Mouse (Mus musculus): ENCODE measurements around the gene Tdrd12. TPM values are rescaled to one million over a fixed set of nuclear protein-coding genes. Genes with fewer than 3 reads are reported as not detected.
"Not testable (repeated sequence)": the region's sequence is repeated elsewhere in the genome, so short reads cannot be mapped to it uniquely, and the experiment has no call there.

Tdrd12 gene
- total RNA-seq, 2 experiments from 2014 or later = not detected

GRCm38 (mm10) chr7:35557577-35557976 lies 20.0 kb upstream of the Tdrd12 start:
- DNase-seq = no peak
- intact Hi-C loops (cut with DNase I; ENCODE audit: low total_unique reads) = loop anchor here (10.0 kb wide), 1 partner anchor 77 kb away; no protein-coding TSS in a partner anchor

- no peak for DNase-seq
- intact Hi-C loops (cut with DNase I; ENCODE audit: low total_unique reads) = loop anchor here (10.0 kb wide), 1 partner anchor 78 kb away; no protein-coding TSS in a partner anchor
Observed at GRCm38 (mm10) chr7:35556905-35557304, 19.4 kb upstream of the Tdrd12 start.

GRCm38 (mm10) chr7:35556205-35556603 lies 18.7 kb upstream of the Tdrd12 start, which contains the start of gene Nudt19:
TSS of gene Nudt19 (minus strand) at chr7:35556304.
- intact Hi-C loops (cut with DNase I; ENCODE audit: low total_unique reads) = loop anchor here (10.0 kb wide), 1 partner anchor 79 kb away; no protein-coding TSS in a partner anchor
- DNase-seq = no peak

DNA sequence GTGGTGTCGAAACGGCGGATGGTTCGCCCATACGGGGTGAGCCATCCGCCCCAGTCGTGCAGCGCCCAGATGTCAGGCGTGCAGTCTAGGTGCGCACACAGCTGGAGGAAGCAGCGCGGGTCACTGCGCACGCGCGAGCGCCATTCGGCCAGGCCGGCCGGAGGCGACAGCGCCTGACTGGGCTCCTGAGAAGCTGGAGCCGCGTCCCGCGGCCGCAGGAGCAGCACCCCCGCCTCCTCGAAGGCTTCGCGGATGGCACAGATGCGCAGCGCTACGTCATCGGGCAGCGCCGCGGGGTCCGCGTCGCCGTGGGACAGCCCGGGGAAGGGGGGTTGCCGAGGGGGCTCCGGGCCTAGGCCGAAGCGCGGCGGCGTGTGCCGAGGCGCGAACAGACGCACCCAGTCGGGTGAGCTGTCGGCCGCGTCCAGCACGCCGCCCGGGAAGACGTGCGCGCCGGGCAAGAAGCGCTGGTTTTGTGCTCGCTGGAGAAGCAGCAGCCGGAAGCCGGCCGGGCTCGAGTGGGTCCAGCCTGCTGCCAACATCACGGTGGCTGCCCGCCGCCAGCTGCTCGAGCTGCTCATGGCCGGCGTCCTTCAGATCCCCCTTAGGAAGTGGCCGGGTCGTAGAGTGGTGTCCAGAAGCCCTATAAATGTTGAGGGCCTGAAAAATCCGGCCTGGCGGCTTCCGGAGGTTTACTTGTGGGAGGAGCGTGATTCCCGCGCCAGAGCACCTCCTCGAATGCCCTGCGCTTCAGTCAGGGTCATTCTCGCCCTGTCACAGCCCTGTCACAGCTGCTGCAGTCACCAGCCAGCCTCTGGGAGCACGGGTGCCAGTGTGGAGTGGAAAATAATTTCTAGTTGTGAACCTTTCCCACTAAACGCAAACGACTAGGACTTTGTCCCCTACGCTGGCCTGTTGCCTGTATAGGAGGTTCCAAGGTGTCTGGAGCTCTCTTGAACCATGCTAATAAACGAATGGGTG lies 18.0 kb upstream of the Tdrd12 start:
- intact Hi-C loops (cut with DNase I; ENCODE audit: low total_unique reads) = loop anchor here (10.0 kb wide), 1 partner anchor 79 kb away; no protein-coding TSS in a partner anchor
- peak; percentile 90 for DNase-seq

- peak; percentile 12 for DNase-seq
Observed at GRCm38 (mm10) chr7:35554605-35555175, 17.1 kb upstream of the Tdrd12 start.

DNA sequence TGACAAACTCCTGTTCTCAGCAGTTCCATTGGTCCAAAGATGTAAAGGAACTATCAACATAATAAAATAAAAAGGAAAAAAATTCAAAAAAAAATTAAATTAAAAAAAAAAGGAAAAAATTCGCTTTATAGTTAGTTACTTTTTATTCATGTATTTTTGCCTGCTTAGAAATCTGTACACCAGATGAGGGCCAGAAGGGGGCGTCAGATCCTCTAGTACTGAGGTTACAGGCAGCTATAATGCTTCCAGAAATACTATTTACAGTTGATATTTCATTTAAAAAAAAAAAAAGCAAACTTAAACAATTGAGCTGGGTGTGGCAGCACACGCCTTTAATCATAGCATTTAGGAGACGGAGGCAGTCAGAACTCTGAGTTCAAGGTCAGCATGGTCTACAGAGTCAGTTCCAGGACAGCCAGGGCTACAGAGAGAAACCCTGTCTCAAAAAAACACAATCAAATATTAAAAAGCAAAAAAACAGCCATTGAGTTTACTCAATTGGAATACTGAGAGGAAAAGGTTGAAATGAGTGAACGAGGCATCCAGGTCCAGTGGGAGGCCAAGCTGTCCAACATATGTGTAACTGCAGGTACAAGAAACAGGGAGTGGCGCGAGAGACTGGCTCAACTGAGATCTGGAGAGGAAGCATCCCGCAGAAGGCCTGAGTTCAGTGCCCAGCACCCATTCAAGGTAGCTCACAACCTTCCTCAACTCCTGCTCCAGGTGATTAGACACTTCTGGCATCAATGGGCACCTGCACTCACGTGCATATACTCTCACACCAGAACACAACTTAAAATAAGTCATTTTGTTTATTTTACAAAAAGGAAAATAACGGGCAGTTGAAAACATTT lies 16.4 kb upstream of the Tdrd12 start:
- no peak for DNase-seq
- intact Hi-C loops (cut with DNase I; ENCODE audit: low total_unique reads) = loop anchor here (10.0 kb wide), 1 partner anchor 81 kb away; no protein-coding TSS in a partner anchor

More at GRCm38 (mm10) chr7:35554605-35555175, 17.1 kb upstream of the Tdrd12 start:
- intact Hi-C loops (cut with DNase I; ENCODE audit: low total_unique reads) = loop anchor here (10.0 kb wide), 1 partner anchor 80 kb away; no protein-coding TSS in a partner anchor

DNA sequence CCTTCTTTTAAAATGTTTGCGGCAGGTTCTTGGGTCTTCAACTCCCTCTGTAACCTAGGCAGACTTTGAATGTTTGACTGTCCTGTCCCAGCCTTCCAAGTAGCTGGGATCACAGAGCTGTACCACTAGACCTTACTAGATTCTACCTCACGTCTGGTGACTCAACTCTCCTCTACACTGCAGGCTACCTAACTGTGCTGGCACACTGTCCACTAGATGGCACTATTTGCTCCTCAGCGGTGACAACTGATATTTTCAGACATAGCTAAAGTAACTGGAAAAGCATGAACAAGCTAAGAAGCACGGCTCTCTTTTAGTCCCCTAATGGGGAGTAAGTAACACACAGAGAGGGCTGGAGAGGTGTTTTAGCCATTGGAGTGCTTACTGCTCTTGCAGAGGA lies 8.3 kb upstream of the Tdrd12 start:
- intact Hi-C loops (cut with DNase I; ENCODE audit: low total_unique reads) = no loop called here
- peak; percentile 33 for DNase-seq

DNA sequence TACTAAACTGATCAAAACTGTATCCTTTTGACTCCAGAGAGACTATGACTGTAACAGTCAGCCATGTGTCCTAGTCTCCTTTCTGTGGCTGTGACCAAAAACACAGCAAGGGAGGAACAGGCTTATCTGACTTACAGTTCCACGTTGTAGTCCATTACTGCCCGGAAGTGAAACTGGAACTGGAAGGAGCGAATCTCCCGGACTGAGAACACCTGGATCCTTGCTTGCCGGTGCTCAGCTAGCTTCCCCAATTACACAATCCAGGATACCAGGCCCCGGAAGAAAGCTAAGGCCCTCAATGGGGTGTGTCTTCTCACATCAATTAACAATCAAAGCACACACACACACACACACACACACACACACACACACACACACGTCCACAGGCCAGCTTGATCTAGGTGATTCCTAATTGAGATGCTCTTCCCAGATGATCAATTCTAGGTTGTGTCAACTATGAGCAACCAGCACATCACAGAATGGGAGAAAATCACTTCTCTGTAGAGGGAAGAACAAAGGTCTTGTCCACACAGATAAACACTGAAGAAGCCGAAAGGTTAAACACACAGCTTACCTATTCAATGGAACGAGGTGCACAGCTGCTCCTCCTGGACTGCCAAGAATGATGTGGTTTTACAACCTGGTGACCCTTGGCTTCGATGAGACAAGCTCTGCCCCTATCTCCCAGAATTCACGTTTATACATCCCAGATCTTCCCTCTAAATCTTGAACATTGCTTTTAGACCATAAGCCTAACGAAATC lies 1.6 kb downstream of the Tdrd12 start:
- intact Hi-C loops (cut with DNase I; ENCODE audit: low total_unique reads) = no loop called here
- DNase-seq = no peak

DNA sequence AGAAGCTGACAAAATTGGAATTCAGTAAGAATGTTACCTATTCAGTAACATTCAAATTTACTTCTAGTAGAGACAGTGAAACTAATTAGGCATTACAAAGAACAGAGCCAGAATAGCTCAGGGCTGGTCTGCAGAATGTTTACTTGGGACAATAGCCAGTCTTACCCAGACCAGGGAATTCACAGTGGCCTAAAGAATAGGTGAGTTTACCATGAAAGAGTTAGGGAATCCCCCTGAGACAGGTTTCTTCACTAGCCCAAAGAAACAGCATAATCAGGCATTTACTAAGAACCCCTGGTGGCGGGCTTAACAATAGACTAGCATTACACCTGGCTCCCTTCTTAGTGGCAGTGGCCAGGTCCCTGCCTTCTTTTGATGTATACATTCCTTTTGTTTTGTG lies 7.0 kb downstream of the Tdrd12 start:
- DNase-seq; intact Hi-C loops (cut with DNase I; ENCODE audit: low total_unique reads): not testable (repeated sequence)

DNA sequence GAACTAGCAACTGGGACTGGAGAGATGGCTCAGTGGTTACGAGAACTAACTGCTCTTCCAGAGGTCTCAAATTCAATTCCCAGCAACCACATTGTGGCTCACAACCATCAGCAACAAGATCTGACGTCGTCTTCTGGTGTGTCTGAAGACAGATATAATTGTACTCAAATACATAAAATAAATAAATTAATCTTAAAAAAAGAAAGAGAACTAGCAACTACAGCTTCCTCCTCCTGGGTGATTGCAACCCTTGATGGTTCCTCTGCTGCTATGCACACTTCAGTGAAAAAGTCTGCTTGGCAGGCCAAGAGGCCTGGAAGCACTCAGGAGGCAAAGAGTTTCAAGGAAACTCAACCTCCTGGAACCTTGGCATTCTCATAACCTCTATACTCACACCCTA lies 7.5 kb downstream of the Tdrd12 start:
- DNase-seq = no peak
- intact Hi-C loops (cut with DNase I; ENCODE audit: low total_unique reads) = no loop called here

DNA sequence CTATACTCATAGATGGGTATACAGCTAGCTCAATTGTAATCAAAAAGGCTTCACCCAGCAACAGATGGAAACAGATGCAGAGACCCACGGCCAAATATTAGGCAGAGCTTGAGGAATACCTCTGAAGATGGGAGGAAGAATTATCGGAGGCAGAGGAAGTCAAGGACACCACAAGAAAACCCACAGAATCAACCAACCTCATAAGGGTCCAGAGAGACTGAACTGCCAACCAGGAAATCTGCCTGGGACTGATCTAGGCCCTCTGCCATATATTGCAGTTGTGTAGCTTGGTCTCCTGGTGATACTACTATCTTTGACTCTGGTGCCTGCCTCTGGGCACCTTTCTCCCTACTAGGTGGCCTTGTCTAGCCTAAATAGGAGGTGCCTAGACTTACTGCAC lies 10.8 kb downstream of the Tdrd12 start:
- intact Hi-C loops (cut with DNase I; ENCODE audit: low total_unique reads) = no loop called here

DNA sequence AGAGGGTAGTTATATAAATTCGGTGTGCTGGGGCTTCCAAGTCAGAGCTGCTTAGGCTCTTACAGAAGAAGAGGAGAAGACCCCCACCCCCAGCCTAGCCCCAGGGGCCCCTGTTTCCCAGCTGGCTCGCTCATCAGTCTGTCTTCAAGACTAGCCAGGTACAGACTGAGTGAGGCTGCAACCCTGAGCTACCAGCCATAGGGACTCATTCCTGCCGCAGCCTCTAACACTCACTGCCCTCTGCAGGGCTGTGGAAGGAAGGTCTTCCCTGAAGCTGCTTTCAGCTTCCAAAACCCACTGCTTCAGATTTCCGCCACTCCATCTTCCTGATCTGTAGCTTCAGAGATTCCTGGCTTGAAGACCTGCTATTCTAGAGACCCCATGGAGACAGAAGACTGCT lies 35.5 kb downstream of the Tdrd12 start:
- intact Hi-C loops (cut with DNase I; ENCODE audit: low total_unique reads) = no loop called here
- DNase-seq = no peak

More for the DNA sequence above, 10.8 kb downstream of the Tdrd12 start:
- no peak for DNase-seq

DNA sequence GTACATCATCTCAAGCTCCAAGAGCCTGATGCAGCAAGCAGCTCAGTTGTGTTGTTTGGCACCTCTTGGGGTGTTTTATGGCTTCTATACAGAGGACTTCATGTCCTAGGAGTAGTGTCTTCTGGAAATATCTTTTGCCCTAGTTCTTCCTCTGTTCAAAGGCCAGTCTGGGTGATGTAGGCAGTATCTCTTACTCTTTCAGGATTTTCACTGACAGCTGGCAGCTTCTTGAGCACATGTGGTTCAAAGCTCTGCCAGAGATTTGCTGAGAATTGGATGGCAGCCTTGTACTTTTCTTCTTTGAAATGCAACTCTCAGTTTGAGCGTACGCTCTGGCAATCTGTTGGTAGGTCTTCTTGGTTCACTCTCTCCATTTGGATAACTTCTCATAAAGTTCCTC lies 40.0 kb downstream of the Tdrd12 start:
- intact Hi-C loops (cut with DNase I; ENCODE audit: low total_unique reads) = no loop called here
- no peak for DNase-seq

- no peak for DNase-seq
- intact Hi-C loops (cut with DNase I; ENCODE audit: low total_unique reads) = no loop called here
Observed at GRCm38 (mm10) chr7:35491005-35491404, 46.5 kb downstream of the Tdrd12 start.

GRCm38 (mm10) chr7:35490186-35490585 lies 47.4 kb downstream of the Tdrd12 start:
- intact Hi-C loops (cut with DNase I; ENCODE audit: low total_unique reads) = no loop called here

GRCm38 (mm10) chr7:35486553-35486952 lies 51.0 kb downstream of the Tdrd12 start:
- DNase-seq = no peak
- intact Hi-C loops (cut with DNase I; ENCODE audit: low total_unique reads) = no loop called here

More at GRCm38 (mm10) chr7:35490186-35490585, 47.4 kb downstream of the Tdrd12 start:
- DNase-seq = no peak

DNA sequence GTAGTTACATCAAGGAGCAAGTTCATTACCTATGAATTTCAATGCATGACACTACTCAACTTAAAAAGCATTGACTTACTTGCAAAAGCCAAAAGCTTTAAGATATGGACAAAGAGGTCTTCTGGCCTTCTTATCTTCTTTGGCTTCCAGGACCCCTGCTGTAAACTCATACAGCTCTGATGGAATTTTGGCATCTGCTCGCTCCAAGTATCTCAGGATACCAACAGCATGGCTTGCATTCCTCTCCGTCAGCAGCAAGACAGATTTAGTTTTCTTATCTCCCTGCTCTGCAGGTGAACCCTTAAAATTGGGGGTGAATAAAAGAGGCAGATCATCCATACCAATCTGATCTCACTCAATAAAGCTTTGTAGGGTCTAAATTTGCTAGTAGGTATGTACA lies 52.4 kb downstream of the Tdrd12 start:
- DNase-seq = no peak
- intact Hi-C loops (cut with DNase I; ENCODE audit: low total_unique reads) = no loop called here

DNA sequence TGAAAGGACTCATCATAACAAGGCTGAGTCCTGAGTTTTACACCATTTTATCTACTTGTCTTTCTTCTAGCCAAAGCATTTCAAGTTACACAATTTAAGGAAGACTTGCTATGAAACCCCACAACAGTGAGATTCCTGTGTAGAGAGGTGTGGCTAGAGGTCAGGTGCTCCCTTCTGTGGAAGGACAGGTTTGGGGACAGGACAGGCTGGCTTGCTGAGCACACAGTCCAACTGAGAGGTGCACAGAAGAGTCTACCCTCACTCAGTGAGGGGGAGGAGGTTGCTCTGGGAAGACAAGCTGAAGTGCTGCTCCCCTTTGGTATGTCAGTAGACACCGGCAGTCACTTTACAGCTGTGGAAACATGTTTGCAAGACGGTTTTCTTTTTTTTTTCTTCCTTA lies 61.1 kb downstream of the Tdrd12 start:
- intact Hi-C loops (cut with DNase I; ENCODE audit: low total_unique reads) = no loop called here
- no peak for DNase-seq

- intact Hi-C loops (cut with DNase I; ENCODE audit: low total_unique reads) = no loop called here
- DNase-seq = no peak
Observed at GRCm38 (mm10) chr7:35470794-35471193, 66.8 kb downstream of the Tdrd12 start.

Data from gastrocnemius, postnatal 14 days (tissue).